In the genomic region with DNA sequence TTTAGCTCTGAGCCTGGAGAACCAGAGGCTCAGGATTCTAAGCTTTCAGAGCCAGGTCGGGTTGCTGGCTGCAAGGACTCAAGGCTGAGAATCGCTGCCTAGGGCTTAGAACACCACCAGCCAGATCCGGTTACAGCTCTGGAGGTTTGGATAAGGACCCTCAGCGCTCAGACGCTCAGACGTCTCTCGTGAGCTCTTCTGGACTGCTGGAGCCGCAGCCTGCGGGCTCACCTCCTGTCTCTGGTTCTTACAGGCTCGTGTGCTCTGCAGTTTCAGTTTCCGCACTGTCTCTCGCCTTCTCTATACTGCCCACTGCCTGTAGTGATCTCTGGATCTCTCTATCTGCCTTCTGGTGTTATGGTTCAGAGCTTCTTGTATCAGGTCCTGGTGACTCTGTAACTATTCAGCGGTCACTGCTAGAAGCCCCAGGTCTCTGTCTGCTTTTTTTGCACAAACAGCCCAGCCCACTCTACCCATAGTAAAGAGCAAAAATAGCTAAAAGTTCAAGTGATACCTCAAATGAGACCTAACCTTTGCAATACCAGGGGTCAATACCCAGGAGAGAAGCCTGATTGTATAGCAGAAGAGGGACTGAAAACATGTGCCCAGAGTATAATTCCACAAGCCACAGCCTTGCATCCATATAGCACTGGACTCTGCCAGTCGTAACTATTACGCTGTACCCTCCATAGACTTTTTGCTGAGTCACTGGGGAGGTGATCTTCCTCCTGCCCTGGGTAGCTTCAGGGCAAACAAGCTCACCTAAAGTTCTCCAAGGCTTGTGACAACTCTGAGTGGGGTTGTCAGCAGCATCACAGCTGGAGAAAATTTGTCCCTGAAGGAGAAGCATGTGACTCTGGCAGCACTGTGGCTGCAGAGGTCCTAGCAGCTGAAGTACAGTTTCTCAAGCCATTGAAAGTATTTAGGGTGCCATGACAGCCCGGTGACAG, we compare ENCODE assay signal across 9 mouse cellular contexts. TPM values are rescaled to one million over a fixed set of nuclear protein-coding genes. Genes with fewer than 3 reads are reported as not detected.
DNase-seq lines count a peak whose midpoint lies in the region; ATAC-seq lines count a peak whose summit lies in the region.
"Had no signal": no experiment of that assay in that cellular context is flagged by ENCODE, and none has a peak within 500 bp of the region (broad histone marks: within the 10 kb centered on the region; RNA-seq: fewer than 3 reads in every experiment).

No protein-coding gene starts in this region.

- DNase-seq in intestine, embryonic 14.5 days (ENCODE audit: low spot score) = no peak
- DNase-seq in frontal cortex, postnatal 10 days (ENCODE audit: low spot score in 2 of 2) = no peak
- DNase-seq in T-cell, adult 2 months (ENCODE audit: low spot score) = no peak

- no peak overlapping the region for H3K9ac ChIP-seq in hindbrain, embryonic 12.5 days
- no peak overlapping the region for H3K9ac ChIP-seq in hindbrain, embryonic 13.5 days
- no peak overlapping the region for H3K9ac ChIP-seq in intestine, embryonic 14.5 days (ENCODE audit: low read length)

- H3K4me1 ChIP-seq in hindbrain, embryonic 12.5 days = peaks cover 11% of the 10 kb centered on the region
- peaks cover 23% of the 10 kb centered on the region for H3K4me1 ChIP-seq in hindbrain, embryonic 13.5 days (replicated peaks)
- no peaks in the 10 kb centered on the region for H3K4me1 ChIP-seq in brown adipose tissue, adult 24 weeks (ENCODE audit: control insufficient read depth, insufficient read depth, insufficient read length, low read length)
- peaks cover 6% of the 10 kb centered on the region; the same call in 1 of the 2 replicates for H3K4me1 ChIP-seq in intestine, embryonic 14.5 days (replicated peaks; ENCODE audit: control insufficient read depth, insufficient read depth, low read length)

- H3K27ac ChIP-seq in hindbrain, embryonic 12.5 days = no peak overlapping the region; the same call in 1 of the 2 replicates
- H3K27ac ChIP-seq in hindbrain, embryonic 13.5 days = no peak overlapping the region
- H3K27ac ChIP-seq in brown adipose tissue, adult 24 weeks (replicated peaks; ENCODE audit: low read depth, low read length) = no peak overlapping the region
- H3K27ac ChIP-seq in intestine, embryonic 14.5 days (ENCODE audit: low read depth) = no peak overlapping the region

- H3K36me3 ChIP-seq in hindbrain, embryonic 12.5 days = no peaks in the 10 kb centered on the region
- H3K36me3 ChIP-seq in hindbrain, embryonic 13.5 days = no peaks in the 10 kb centered on the region
- no peaks in the 10 kb centered on the region for H3K36me3 ChIP-seq in intestine, embryonic 14.5 days (ENCODE audit: control insufficient read depth, insufficient read depth, low read length)

- peaks cover 3% of the 10 kb centered on the region; the same call in 1 of the 2 replicates for H3K27me3 ChIP-seq in hindbrain, embryonic 12.5 days
- H3K27me3 ChIP-seq in hindbrain, embryonic 13.5 days = no peaks in the 10 kb centered on the region
- H3K27me3 ChIP-seq in intestine, embryonic 14.5 days (replicated peaks; ENCODE audit: control insufficient read depth, insufficient read depth, low read length) = no peaks in the 10 kb centered on the region
- H3K27me3 ChIP-seq: Patski had no signal

- no peak overlapping the region for H3K4me3 ChIP-seq in hindbrain, embryonic 12.5 days
- no peak overlapping the region for H3K4me3 ChIP-seq in hindbrain, embryonic 13.5 days
- peak overlapping the region; percentile 38 for H3K4me3 ChIP-seq in brown adipose tissue, adult 24 weeks (ENCODE audit: insufficient read depth, low read depth, low read length)
- H3K4me3 ChIP-seq in intestine, embryonic 14.5 days (ENCODE audit: low read depth, low read length) = peak overlapping the region; percentile 15; the same call in 1 of the 2 replicates

- 37% methylated on average over 16 of the region's 16 CpGs for WGBS in hindbrain, embryonic 12.5 days
- WGBS in hindbrain, embryonic 13.5 days = 50% methylated on average over 16 of the region's 16 CpGs
- 21% methylated on average over 16 of the region's 16 CpGs for WGBS in intestine, embryonic 14.5 days

- H3K4me2 ChIP-seq in hindbrain, embryonic 12.5 days (replicated peaks) = peak overlapping the region; percentile 28; the same call in 1 of the 2 replicates
- no peak overlapping the region for H3K4me2 ChIP-seq in hindbrain, embryonic 13.5 days
- H3K4me2 ChIP-seq in intestine, embryonic 14.5 days (ENCODE audit: low read length) = peak overlapping the region; percentile 49

- H3K9me3 ChIP-seq in hindbrain, embryonic 12.5 days (replicated peaks) = no peaks in the 10 kb centered on the region
- no peaks in the 10 kb centered on the region for H3K9me3 ChIP-seq in hindbrain, embryonic 13.5 days
- no peaks in the 10 kb centered on the region for H3K9me3 ChIP-seq in intestine, embryonic 14.5 days (ENCODE audit: control insufficient read depth, low read length)

- no peak for ATAC-seq in hindbrain, embryonic 12.5 days (ENCODE audit: low FRiP score)
- ATAC-seq in hindbrain, embryonic 13.5 days (ENCODE audit: low FRiP score) = no peak
- ATAC-seq in intestine, embryonic 14.5 days (replicated peaks; ENCODE audit: low FRiP score, low TSS enrichment, low read depth) = peak; percentile 63; the same call in 1 of the 2 replicates
- ATAC-seq in monocyte, adult 5-6 weeks (replicated peaks; ENCODE audit: insufficient number of reproducible peaks, low FRiP score, low TSS enrichment, poor library complexity, severe bottlenecking) = peak; percentile 38; the same call in 1 of the 2 replicates
- no peak for ATAC-seq in erythroid progenitor cell, adult 5-6 weeks (replicated peaks; ENCODE audit: low FRiP score, poor library complexity, severe bottlenecking)
- ATAC-seq: Patski had no signal

RNA-seq across cellular contexts. Expression of gene Gpc1, which starts 56.4 kb away (rescaled TPM):
- 79.8 and 80.2 TPM in 2 replicates for polyA plus RNA-seq in hindbrain, embryonic 12.5 days (2016; fragmentation: Nextera tagmentation; extraction: Ambion mirVana)
- 56.2 and 57.1 TPM in 2 replicates for polyA plus RNA-seq in hindbrain, embryonic 13.5 days (2015; fragmentation: Nextera tagmentation; extraction: Ambion mirVana)
- polyA plus RNA-seq in brown adipose tissue, adult 24 weeks (2012; ENCODE audit: insufficient read depth, insufficient read length, missing spikeins) = 5.5 and 8.1 TPM in 2 replicates
- 46.3 and 47.9 TPM in 2 replicates for polyA plus RNA-seq in intestine, embryonic 14.5 days (2014; fragmentation: Nextera tagmentation; extraction: Ambion mirVana)
- 24.0 to 67.4 TPM (median 25.2 TPM) in 3 replicates for total RNA-seq in monocyte, adult 5-6 weeks (2017)
- total RNA-seq in erythroid progenitor cell, adult 5-6 weeks (2015; ENCODE audit: low replicate concordance) = 4.0 and 8.4 TPM in 2 replicates
- 3.7 and 4.7 TPM in 2 replicates for total RNA-seq in erythroid progenitor cell, adult 5-6 weeks (2017; ENCODE audit: low replicate concordance)

Comparison
In these comparisons a context has a peak if more than half of its experiments do, and no peak if none do; other contexts are left out.
1. ATAC-seq: peak in intestine, embryonic 14.5 days (single experiment) and monocyte, adult 5-6 weeks (single experiment); none in hindbrain, embryonic 12.5 days (single experiment), hindbrain, embryonic 13.5 days (single experiment) and erythroid progenitor cell, adult 5-6 weeks (single experiment).
2. H3K4me3 ChIP-seq: peak in brown adipose tissue, adult 24 weeks (single experiment) and intestine, embryonic 14.5 days (single experiment); none in hindbrain, embryonic 12.5 days (single experiment) and hindbrain, embryonic 13.5 days (single experiment).